Mouse (Mus musculus): ENCODE measurements around the gene Kbtbd13.

Gene Kbtbd13

GRCm38 (mm10) chr9:65393606-65394005, 2.2 kb upstream of the Kbtbd13 start:
- DNase-seq (ENCODE audit: low spot score in 2 of 2): no peak

GRCm38 (mm10) chr9:65392638-65393364, 1.3 kb upstream of the Kbtbd13 start:
- peak; percentile 41 to 63 for DNase-seq (ENCODE audit: low spot score in 2 of 2)

GRCm38 (mm10) chr9:65390752-65391612, 470 bp downstream of the Kbtbd13 start:
- DNase-seq (ENCODE audit: low spot score in 2 of 2): no peak

- no peak for DNase-seq (ENCODE audit: low spot score in 2 of 2)
Observed at GRCm38 (mm10) chr9:65386373-65387140, 4.9 kb downstream of the Kbtbd13 start.

GRCm38 (mm10) chr9:65384276-65384675, 7.2 kb downstream of the Kbtbd13 start:
- no peak for DNase-seq (ENCODE audit: low spot score in 2 of 2)

GRCm38 (mm10) chr9:65382751-65383097, 8.7 kb downstream of the Kbtbd13 start:
- no peak for DNase-seq (ENCODE audit: low spot score in 2 of 2)

GRCm38 (mm10) chr9:65382031-65382750, 9.3 kb downstream of the Kbtbd13 start:
- no peak for DNase-seq (ENCODE audit: low spot score in 2 of 2)

- no peak for DNase-seq (ENCODE audit: low spot score in 2 of 2)
Observed at GRCm38 (mm10) chr9:65381017-65381590, 10.3 kb downstream of the Kbtbd13 start.

GRCm38 (mm10) chr9:65375163-65375934, 16.1 kb downstream of the Kbtbd13 start:
- no peak for DNase-seq (ENCODE audit: low spot score in 2 of 2)

- DNase-seq (ENCODE audit: low spot score in 2 of 2): no peak
Observed at GRCm38 (mm10) chr9:65374468-65375162, 16.8 kb downstream of the Kbtbd13 start.

GRCm38 (mm10) chr9:65372449-65372848, 19.0 kb downstream of the Kbtbd13 start:
- peak in 1 of 2 experiments; percentile 19 for DNase-seq (ENCODE audit: low spot score in 2 of 2)

GRCm38 (mm10) chr9:65371756-65372155, 19.7 kb downstream of the Kbtbd13 start:
- no peak for DNase-seq (ENCODE audit: low spot score in 2 of 2)

- DNase-seq (ENCODE audit: low spot score in 2 of 2): no peak
Observed at GRCm38 (mm10) chr9:65365721-65366120, 25.7 kb downstream of the Kbtbd13 start.

- DNase-seq (ENCODE audit: low spot score in 2 of 2): no peak
Observed at GRCm38 (mm10) chr9:65363684-65364083, 27.8 kb downstream of the Kbtbd13 start.

- no peak for DNase-seq (ENCODE audit: low spot score in 2 of 2)
Observed at GRCm38 (mm10) chr9:65360641-65361448, 30.6 kb downstream of the Kbtbd13 start, which contains the start of gene Ubap1l. TSS of gene Ubap1l (plus strand) at chr9:65361041.

GRCm38 (mm10) chr9:65358956-65359480, 32.4 kb downstream of the Kbtbd13 start:
- DNase-seq (ENCODE audit: low spot score in 2 of 2): no peak

GRCm38 (mm10) chr9:65356971-65357370, 34.5 kb downstream of the Kbtbd13 start:
- DNase-seq (ENCODE audit: low spot score in 2 of 2): no peak

GRCm38 (mm10) chr9:65356561-65356960, 34.9 kb downstream of the Kbtbd13 start:
- no peak for DNase-seq (ENCODE audit: low spot score in 2 of 2)

- no peak for DNase-seq (ENCODE audit: low spot score in 2 of 2)
Observed at GRCm38 (mm10) chr9:65353251-65353650, 38.2 kb downstream of the Kbtbd13 start.

All from cerebellum, postnatal 4 days (tissue).